Mouse (Mus musculus) cerebellum, adult 11-12 months (tissue): ENCODE measurements around the gene Chaf1a.
A peak's percentile ranks its signal among the peaks of the same experiment; 100 is the strongest.

Experiments used
- DNase-seq: peaks from one replicate; pipeline ENCODE4 v3.0.0; 2022

Gene Chaf1a

DNA sequence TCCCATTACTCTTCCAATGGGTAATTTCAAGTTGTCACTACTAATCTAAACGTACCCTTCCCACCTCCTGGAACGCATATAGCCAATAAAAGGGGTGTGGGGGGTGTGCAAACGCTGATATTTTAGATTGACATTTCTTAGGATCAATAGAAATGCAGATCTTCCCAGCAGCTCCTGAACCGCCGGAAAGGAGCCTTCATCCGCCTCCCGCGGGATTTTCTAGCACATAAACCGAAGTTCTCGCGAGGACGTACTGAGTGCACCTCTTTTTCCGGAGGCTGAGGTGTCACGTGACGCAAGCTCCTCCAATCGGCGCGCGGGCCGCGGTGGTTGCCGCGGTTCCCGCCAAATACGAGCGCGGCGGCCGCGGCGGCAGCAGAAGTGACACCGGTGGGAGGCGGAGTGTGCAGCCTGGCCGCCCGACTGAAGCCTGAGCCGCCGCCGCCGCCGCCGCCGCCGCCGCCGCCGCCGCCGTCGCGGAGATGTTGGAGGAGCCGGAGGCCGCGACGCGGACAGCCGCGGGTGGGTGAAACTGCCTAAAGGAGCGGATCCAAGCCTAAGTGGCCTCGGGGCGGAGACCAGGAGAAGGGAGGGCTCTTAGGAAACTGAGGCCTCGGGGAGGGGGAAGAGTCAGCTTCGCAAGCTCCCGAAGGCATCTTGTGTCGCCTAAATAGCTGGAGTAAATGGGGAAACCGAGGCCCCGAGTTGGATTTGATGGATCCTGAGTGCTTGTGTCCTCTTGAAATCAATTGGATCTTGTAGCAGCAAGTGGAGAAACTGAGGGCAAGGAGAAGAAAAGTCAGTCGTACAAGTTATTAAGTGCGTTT is at the start of gene Chaf1a:
Gene Chaf1a (plus strand): TSS at position 410 of the 827 bp plus-strand sequence.
- DNase-seq, result peak; percentile 97

DNA sequence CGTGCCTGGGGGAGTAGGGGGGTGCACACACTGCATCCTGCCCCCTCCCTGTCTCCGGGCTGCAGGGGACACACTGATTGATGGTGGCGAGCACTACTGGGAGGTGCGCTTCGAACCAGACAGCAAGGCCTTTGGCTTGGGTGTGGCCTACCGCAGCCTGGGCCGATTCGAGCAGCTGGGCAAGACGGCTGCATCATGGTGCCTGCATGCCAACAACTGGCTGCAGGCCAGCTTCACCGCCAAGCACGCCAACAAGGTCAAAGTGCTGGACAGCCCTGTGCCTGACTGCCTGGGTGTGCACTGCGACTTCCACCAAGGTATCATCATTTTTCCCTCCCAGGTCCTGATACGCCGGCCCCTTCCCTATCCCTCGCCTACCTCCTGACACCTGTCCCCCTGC is 44.2 kb upstream of the Chaf1a start:
- no peak for DNase-seq

- no peak for DNase-seq
Measured at GRCm38 (mm10) chr17:55999794-56000499, 40.3 kb upstream of the Chaf1a start.

- DNase-seq, result peak; percentile 60
Measured at GRCm38 (mm10) chr17:56003000-56003399, 37.2 kb upstream of the Chaf1a start.

DNA sequence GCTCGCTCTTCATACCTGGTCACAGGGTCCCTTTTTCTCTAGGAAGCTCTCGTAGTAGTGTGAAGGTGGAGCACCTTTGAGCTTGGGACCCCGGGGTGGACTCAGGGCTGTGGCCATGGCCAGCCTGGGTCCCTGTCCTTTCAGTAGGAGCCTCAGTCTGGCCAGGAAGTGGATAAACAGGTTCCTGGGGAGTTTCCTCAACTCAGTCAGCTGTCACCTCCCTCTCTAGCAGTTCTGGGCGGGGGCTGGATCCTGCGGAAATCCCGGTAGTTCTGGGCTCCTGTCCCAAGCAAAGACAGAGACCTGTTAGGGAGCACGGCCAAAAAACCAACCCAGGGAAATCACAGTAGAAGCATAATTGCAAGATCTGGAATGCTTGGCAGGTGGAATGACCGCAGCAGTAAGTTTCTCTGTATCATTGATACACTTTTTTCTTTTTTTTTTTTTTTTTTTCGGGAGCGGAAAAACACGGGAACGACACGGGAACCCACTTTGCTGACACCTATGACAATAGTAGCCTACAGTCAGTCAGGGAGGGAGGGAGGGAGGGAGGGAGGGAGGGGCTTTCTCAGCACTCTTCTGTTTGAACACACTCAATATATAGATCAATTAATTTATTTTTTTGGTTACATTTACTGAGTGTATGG is 34.7 kb upstream of the Chaf1a start, which contains the start of the genes Stap2 and Mpnd:
Gene Stap2 (minus strand): TSS at position 170 of the 647 bp plus-strand sequence.
Gene Mpnd (plus strand): TSS at position 297 of the 647 bp plus-strand sequence.
- DNase-seq, result peak; percentile 79

- DNase-seq, result peak; percentile 72
Measured at GRCm38 (mm10) chr17:56006956-56007355, 33.3 kb upstream of the Chaf1a start.

DNA sequence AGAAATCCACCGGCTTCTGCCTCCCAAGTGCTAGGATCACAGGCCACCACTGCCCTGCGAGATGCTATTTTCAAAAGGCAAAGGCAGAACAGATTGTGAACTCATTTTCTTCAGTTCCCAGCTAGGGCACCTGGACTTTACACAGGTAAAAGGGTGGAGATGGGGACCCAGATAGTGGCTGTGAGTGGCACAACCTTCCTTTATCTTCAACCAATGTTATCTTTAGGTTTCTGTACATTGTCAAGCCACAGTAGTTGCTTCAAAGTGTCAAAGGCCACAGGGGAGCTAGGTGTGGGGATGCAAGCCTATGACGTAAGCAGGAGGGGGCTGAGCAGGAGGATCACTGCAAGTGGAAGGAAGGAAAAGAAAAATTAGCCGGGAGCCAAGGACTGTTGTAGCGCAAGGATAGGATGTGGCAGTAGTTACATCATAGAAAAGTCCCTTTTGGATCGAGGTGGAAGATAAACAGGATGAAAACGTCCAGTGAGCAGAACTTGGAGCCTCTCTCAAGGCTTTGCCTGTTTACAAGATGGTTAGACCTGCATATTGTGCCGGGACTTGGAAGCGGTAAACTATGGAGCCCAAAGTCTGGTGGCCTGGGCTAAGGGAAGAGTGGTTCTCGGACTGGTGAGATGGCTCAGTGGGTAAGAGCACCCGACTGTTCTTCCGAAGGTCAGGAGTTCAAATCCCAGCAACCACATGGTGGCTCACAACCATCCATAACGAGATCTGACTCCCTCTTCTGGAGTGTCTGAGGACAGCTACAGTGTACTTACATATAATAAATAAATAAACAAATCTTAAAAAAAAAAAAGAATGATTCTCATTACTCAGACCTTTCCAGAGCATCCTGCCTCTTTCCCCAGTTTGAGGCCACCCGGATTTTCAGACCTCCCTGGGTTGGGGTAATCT is 32.5 kb upstream of the Chaf1a start:
- DNase-seq, result peak; percentile 57

- DNase-seq, result peak; percentile 94
Measured at GRCm38 (mm10) chr17:56008356-56009087, 31.7 kb upstream of the Chaf1a start.

- peak; percentile 93 for DNase-seq
Measured at GRCm38 (mm10) chr17:56009088-56009961, 30.9 kb upstream of the Chaf1a start.

GRCm38 (mm10) chr17:56009962-56010240 is 30.3 kb upstream of the Chaf1a start:
- DNase-seq, result peak; percentile 55

GRCm38 (mm10) chr17:56010255-56010654 is 30.0 kb upstream of the Chaf1a start:
- DNase-seq, result no peak

DNA sequence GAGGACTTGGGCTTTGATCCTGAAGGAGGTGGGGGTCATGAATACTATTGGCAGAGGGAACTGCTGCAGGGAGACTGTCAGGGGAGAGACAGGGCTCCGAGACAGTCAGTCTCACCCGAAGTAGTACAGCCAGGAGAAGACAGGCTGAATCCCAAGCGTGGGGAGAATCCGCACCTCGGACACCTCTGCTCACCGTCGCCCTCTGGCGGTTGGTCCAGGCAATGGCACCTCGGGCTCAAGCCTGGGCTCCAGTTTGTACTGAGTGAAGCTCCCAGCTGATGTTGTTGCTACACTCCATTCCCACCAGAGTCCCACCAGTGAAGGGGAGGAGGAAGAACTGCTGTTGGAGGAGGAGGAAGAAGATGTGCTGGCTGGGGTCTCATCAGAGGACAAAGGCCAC is 29.6 kb upstream of the Chaf1a start:
- DNase-seq, result peak; percentile 79

DNA sequence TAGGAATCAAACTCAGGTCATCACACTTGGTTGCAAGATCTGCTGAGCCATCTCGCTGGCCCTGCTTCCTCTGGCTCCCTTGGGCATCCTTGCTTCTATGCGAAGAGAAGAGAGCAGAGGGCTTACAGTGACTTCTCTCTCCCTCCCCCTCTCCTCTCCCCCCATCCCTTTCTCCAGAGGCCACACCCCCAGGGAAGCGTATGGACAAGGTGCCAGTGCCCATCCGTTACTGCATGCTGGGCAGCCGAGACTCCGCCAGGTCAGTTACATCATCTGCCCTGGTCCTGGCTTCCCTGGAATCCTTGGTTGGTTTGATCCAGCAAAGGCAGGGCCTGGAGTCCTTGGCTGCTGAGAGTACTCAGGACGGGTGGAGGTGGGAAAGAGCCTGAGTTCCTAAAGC is 28.8 kb upstream of the Chaf1a start:
- DNase-seq, result peak; percentile 63

GRCm38 (mm10) chr17:56015293-56015692 is 24.9 kb upstream of the Chaf1a start:
- DNase-seq, result no peak

DNA sequence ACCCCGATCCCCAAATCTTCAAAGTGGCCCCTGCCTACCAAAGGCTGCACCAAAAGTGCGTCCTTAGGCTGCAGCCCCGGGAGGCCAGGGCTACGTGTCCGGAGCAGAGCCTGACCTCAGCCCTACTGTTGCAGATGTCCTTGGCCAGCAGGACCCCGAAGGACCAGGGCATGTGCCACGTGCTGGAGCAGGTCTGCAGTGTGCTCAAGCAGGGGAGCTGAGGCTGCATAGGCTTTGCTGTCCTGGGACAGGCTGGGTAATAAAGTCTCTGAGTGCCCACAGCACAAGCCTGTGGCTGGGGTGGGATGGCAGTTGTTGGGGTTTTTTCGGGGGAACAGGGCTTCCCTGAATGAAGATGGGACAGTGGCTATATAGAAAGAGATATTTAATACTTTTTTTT is 23.9 kb upstream of the Chaf1a start:
- no peak for DNase-seq

GRCm38 (mm10) chr17:56016793-56017785 is 23.1 kb upstream of the Chaf1a start:
- DNase-seq, result peak; percentile 66

GRCm38 (mm10) chr17:56017848-56018247 is 22.4 kb upstream of the Chaf1a start:
- DNase-seq, result peak; percentile 64

GRCm38 (mm10) chr17:56018347-56019131 is 21.7 kb upstream of the Chaf1a start:
- DNase-seq, result peak; percentile 87
